Mouse (Mus musculus): ENCODE measurements at regions not wholly inside any gene's neighbourhood (a gene's known extent, or its start where the extent isn't known, plus 50 kb on each side); places are given as distances from the start of the nearest gene placed in this dataset.

DNA sequence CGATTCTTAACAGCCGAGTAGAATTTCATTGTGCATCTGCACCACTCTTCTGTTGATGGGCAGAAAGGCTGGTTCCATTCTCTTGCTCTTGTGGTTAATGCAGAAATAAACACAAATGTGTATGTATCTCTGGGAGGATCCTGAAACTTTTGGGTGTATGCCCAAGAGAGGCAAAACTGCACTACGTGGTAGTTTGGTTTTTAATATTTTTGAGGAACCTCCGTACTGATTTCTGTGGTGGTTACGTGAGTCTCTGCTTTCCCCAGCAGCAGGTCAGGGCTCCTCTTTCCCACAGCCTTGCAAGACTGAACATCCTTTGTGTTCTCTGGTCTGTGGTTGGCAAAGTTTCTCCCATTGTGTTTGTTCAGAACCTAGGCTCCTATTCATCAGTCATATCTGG is 198.9 kb upstream of the Ubash3b start:
- ATAC-seq (ENCODE audit: extremely low read depth, insufficient number of reproducible peaks, low FRiP score, poor library complexity, severe bottlenecking): no peak
- no peak for TF ChIP-seq GATA2 (IDR thresholded peaks at IDR 0.05; ENCODE audit: borderline replicate concordance, low read depth, low read length)
- no peak for TF ChIP-seq CTCF (IDR thresholded peaks at IDR 0.05; ENCODE audit: low read depth, low read length)
- DNase-seq (ENCODE audit: low spot score): no peak
- Histone ChIP-seq H3K9me3 (replicated peaks) (no peaks in the 10 kb centered on the region), H3K4me3 (ENCODE audit: low read depth, low read length) (no peak overlapping the region), H3K27me3 (ENCODE audit: insufficient read depth, low read length) (no peaks in the 10 kb centered on the region), H3K4me1 (ENCODE audit: insufficient read depth, low read depth, low read length) (no peaks in the 10 kb centered on the region), H3K36me3 (replicated peaks) (no peaks in the 10 kb centered on the region)

DNA sequence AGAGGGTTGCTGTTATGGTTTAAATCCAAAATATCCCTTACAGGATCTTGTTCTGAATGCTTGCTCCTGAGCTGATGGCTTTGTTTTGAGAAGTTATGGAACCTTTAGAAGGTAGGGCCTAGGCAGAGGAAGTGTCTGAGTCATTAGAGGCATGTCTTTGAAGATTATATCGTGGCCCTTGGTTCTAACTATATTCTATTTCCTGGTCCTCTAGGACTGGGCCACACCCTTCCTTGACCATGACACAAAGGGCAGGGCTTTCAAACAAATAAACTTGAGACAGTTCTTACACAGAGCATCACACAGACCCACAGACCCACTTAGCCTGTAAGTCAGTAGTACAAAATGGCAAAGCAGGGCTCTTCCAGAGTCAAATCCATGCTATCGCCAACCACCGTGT is 197.8 kb upstream of the Ubash3b start:
- no peak for TF ChIP-seq TAL1 (conservative IDR thresholded peaks at IDR 0.05; ENCODE audit: low read depth, low read length)
- no peak for TF ChIP-seq GATA1 (IDR thresholded peaks at IDR 0.05; ENCODE audit: borderline replicate concordance, low read length)
- TF ChIP-seq CTCF (IDR thresholded peaks at IDR 0.05; ENCODE audit: low read depth, low read length): no peak
- TF ChIP-seq POLR2AphosphoS5 (IDR thresholded peaks at IDR 0.05; ENCODE audit: insufficient replicate concordance, low read depth, low read length): no peak
- TF ChIP-seq GATA2 (IDR thresholded peaks at IDR 0.05; ENCODE audit: borderline replicate concordance, low read depth, low read length): no peak
- Histone ChIP-seq H3K4me1 (ENCODE audit: insufficient read depth, low read depth, low read length) (no peaks in the 10 kb centered on the region), H3K27me3 (ENCODE audit: insufficient read depth, low read length) (no peaks in the 10 kb centered on the region), H3K36me3 (replicated peaks) (no peaks in the 10 kb centered on the region), H3K4me3 (ENCODE audit: low read depth, low read length) (no peak overlapping the region), H3K9me3 (replicated peaks) (no peaks in the 10 kb centered on the region)
- DNase-seq (ENCODE audit: low spot score): no peak
- ATAC-seq (ENCODE audit: extremely low read depth, insufficient number of reproducible peaks, low FRiP score, poor library complexity, severe bottlenecking): no peak

DNA sequence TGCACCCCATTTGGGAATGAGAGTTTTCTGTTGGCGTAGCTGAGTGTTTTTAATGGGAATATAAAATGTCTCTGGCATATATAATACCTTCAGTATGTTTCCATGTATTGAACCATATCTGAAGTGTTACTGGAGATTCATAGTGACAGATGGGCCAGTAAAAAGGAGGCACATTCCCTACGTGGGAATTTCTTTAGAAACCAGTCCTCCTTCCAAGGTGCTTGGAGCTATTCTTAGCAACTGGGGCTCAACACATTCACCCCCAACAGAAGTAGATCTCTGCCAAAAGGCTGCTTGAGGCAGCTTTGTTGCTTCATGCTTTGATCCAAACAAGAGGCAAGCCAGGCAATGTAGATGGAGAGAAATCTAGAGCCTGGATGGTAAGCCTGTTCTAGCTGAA is 183.8 kb upstream of the Ubash3b start:
- ATAC-seq (ENCODE audit: extremely low read depth, insufficient number of reproducible peaks, low FRiP score, poor library complexity, severe bottlenecking) (no peak), DNase-seq (ENCODE audit: low spot score) (no peak)
- Histone ChIP-seq H3K9me3 (replicated peaks) (no peaks in the 10 kb centered on the region), H3K4me3 (ENCODE audit: low read depth, low read length) (no peak overlapping the region), H3K4me1 (ENCODE audit: insufficient read depth, low read depth, low read length) (no peaks in the 10 kb centered on the region), H3K36me3 (replicated peaks) (no peaks in the 10 kb centered on the region), H3K27me3 (ENCODE audit: insufficient read depth, low read length) (no peaks in the 10 kb centered on the region)
- TF ChIP-seq GATA2 (IDR thresholded peaks at IDR 0.05; ENCODE audit: borderline replicate concordance, low read depth, low read length) (no peak), CTCF (IDR thresholded peaks at IDR 0.05; ENCODE audit: low read depth, low read length) (no peak), TAL1 (conservative IDR thresholded peaks at IDR 0.05; ENCODE audit: low read depth, low read length) (no peak), GATA1 (IDR thresholded peaks at IDR 0.05; ENCODE audit: borderline replicate concordance, low read length) (no peak), POLR2AphosphoS5 (IDR thresholded peaks at IDR 0.05; ENCODE audit: insufficient replicate concordance, low read depth, low read length) (no peak)

DNA sequence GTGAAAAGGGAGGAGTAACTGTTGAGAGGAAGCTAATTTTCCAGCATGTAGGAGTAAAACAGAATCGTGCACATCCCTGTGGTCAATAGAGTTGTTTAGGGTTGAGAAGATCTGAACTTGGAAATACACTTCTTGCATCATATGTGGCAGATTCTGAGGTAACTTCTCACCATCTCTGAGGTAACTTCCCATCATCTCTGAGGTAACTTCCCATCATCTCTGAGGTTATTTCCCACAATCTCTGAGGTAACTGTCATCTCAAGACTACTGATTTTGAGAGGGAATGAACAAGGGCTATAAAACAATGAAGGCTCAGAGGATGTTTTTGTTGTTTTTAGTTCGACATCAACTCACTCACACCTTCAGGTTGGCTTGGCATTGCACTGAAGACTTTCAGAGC is 175.9 kb upstream of the Ubash3b start:
- Histone ChIP-seq H3K4me3 (ENCODE audit: low read depth, low read length) (no peak overlapping the region), H3K27me3 (ENCODE audit: insufficient read depth, low read length) (no peaks in the 10 kb centered on the region), H3K36me3 (replicated peaks) (no peaks in the 10 kb centered on the region), H3K9me3 (replicated peaks) (no peaks in the 10 kb centered on the region), H3K4me1 (ENCODE audit: insufficient read depth, low read depth, low read length) (no peaks in the 10 kb centered on the region)
- ATAC-seq (ENCODE audit: extremely low read depth, insufficient number of reproducible peaks, low FRiP score, poor library complexity, severe bottlenecking) (no peak), DNase-seq (ENCODE audit: low spot score) (no peak)
- TF ChIP-seq POLR2AphosphoS5 (IDR thresholded peaks at IDR 0.05; ENCODE audit: insufficient replicate concordance, low read depth, low read length) (no peak), GATA1 (IDR thresholded peaks at IDR 0.05; ENCODE audit: borderline replicate concordance, low read length) (no peak), CTCF (IDR thresholded peaks at IDR 0.05; ENCODE audit: low read depth, low read length) (no peak), TAL1 (conservative IDR thresholded peaks at IDR 0.05; ENCODE audit: low read depth, low read length) (no peak), GATA2 (IDR thresholded peaks at IDR 0.05; ENCODE audit: borderline replicate concordance, low read depth, low read length) (no peak)

DNA sequence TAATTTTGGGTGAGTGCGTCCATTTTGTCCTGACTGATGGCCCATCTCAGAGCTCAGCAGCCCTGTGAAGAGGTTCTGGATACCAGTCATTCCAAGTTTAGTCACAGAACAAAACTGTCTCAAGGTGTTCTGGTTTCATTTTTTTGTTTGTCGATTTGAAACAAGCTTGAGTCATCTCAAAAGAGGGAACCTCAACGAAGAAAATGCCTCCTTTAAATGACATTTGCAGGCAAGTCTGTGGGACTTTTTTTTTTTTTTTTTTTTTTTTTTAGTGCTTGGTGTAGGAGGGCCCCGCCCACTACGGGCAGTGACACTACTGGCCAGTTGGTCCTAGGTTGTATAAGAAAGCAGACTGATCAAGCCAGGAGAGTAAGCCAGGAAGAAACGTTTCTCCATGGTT is 175.3 kb upstream of the Ubash3b start:
- ATAC-seq (ENCODE audit: extremely low read depth, insufficient number of reproducible peaks, low FRiP score, poor library complexity, severe bottlenecking) (no peak), DNase-seq (ENCODE audit: low spot score) (no peak)
- Histone ChIP-seq H3K4me3 (ENCODE audit: low read depth, low read length) (no peak overlapping the region), H3K9me3 (replicated peaks) (no peaks in the 10 kb centered on the region), H3K36me3 (replicated peaks) (no peaks in the 10 kb centered on the region), H3K27me3 (ENCODE audit: insufficient read depth, low read length) (no peaks in the 10 kb centered on the region), H3K4me1 (ENCODE audit: insufficient read depth, low read depth, low read length) (no peaks in the 10 kb centered on the region)
- TF ChIP-seq CTCF (IDR thresholded peaks at IDR 0.05; ENCODE audit: low read depth, low read length) (no peak), GATA2 (IDR thresholded peaks at IDR 0.05; ENCODE audit: borderline replicate concordance, low read depth, low read length) (no peak), GATA1 (IDR thresholded peaks at IDR 0.05; ENCODE audit: borderline replicate concordance, low read length) (no peak), POLR2AphosphoS5 (IDR thresholded peaks at IDR 0.05; ENCODE audit: insufficient replicate concordance, low read depth, low read length) (no peak), TAL1 (conservative IDR thresholded peaks at IDR 0.05; ENCODE audit: low read depth, low read length) (no peak)

DNA sequence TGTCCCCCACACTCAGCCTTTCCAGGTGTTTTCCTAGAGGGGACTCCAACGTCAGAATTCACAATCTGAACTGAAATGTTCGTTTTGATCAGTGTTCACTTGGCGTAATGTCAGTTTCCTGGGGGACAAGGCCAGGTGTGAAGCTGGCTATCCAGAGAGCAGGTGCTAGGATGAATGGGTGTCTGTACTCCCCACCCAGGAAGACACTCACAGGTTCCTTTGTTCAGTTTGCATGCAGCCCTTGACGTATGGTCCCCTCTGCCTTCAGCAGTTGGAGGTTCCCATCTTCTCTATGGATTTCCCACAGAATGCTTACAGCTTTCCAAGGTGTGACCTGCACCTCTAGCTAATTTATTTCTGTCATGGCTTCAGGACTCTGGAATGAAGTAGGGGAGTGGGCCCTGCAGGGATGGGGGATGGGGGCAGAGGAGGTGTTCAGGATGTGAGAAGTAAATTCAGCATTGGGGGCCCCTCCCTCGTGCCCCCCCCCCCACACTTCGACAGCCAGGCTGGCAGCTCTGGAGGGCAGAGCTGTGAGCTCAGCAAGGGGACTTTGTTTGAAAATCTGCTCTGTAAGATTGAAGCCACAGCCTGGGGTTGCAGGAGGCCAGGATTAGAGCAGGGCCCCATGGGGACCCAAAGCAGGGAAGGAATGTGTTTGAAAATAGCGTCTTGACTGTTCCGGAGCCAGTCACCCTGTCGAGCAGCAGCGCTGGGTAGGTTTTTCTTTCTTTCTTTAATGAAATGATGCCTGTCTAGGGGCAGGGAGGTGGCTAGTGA is 173.2 kb upstream of the Ubash3b start:
- Histone ChIP-seq H3K4me3 (ENCODE audit: low read depth, low read length) (no peak overlapping the region), H3K9me3 (replicated peaks) (no peaks in the 10 kb centered on the region), H3K36me3 (replicated peaks) (no peaks in the 10 kb centered on the region), H3K4me1 (ENCODE audit: insufficient read depth, low read depth, low read length) (no peaks in the 10 kb centered on the region), H3K27me3 (ENCODE audit: insufficient read depth, low read length) (no peaks in the 10 kb centered on the region)
- DNase-seq (ENCODE audit: low spot score): no peak
- TF ChIP-seq TAL1 (conservative IDR thresholded peaks at IDR 0.05; ENCODE audit: low read depth, low read length) (no peak), GATA1 (IDR thresholded peaks at IDR 0.05; ENCODE audit: borderline replicate concordance, low read length) (no peak), GATA2 (IDR thresholded peaks at IDR 0.05; ENCODE audit: borderline replicate concordance, low read depth, low read length) (no peak), POLR2AphosphoS5 (IDR thresholded peaks at IDR 0.05; ENCODE audit: insufficient replicate concordance, low read depth, low read length) (no peak), CTCF (IDR thresholded peaks at IDR 0.05; ENCODE audit: low read depth, low read length) (no peak)
- ATAC-seq (ENCODE audit: extremely low read depth, insufficient number of reproducible peaks, low FRiP score, poor library complexity, severe bottlenecking): no peak

Data from G1E (cell line).